Comparison of ENCODE assay signal across 9 mouse cellular contexts in genomic region chr10:83645716-83645990, GRCm38 (mm10). TPM values are rescaled to one million over a fixed set of nuclear protein-coding genes. Genes with fewer than 3 reads are reported as not detected.
DNase-seq lines count a peak whose midpoint lies in the region; ATAC-seq and TF ChIP-seq lines count a peak whose summit lies in the region.
"Had no signal": no experiment of that assay in that cellular context is flagged by ENCODE, and none has a peak within 500 bp of the region (broad histone marks: within the 10 kb centered on the region; RNA-seq: fewer than 3 reads in every experiment).

No protein-coding gene starts in this region.

- no peaks in the 10 kb centered on the region for H3K9me3 ChIP-seq in heart, embryonic 12.5 days (replicated peaks)
- no peaks in the 10 kb centered on the region for H3K9me3 ChIP-seq in lung, embryonic 14.5 days (ENCODE audit: low read depth, low read length)
- H3K9me3 ChIP-seq in intestine, embryonic 16.5 days (ENCODE audit: control insufficient read depth, low read length): no peaks in the 10 kb centered on the region
- H3K9me3 ChIP-seq: hindbrain, embryonic 15.5 days had no signal

- H3K4me3 ChIP-seq in heart, embryonic 12.5 days: no peak overlapping the region
- H3K4me3 ChIP-seq in lung, embryonic 14.5 days (ENCODE audit: low read depth, low read length): no peak overlapping the region
- no peak overlapping the region for H3K4me3 ChIP-seq in lung, adult 2 months (replicated peaks; ENCODE audit: extremely low read depth, low read depth, low read length)
- no peak overlapping the region for H3K4me3 ChIP-seq in intestine, embryonic 16.5 days (ENCODE audit: low read length)
- no peak overlapping the region for H3K4me3 ChIP-seq in small intestine, adult 2 months (ENCODE audit: low read depth, low read length)
- H3K4me3 ChIP-seq: hindbrain, embryonic 15.5 days had no signal

- peaks cover 52% of the 10 kb centered on the region for H3K4me1 ChIP-seq in heart, embryonic 12.5 days (replicated peaks)
- peaks cover 6% of the 10 kb centered on the region; the same call in 1 of the 2 replicates for H3K4me1 ChIP-seq in lung, embryonic 14.5 days (ENCODE audit: insufficient read depth)
- H3K4me1 ChIP-seq in lung, adult 2 months (ENCODE audit: control insufficient read depth, insufficient read depth, low read length): peaks cover 26% of the 10 kb centered on the region
- H3K4me1 ChIP-seq in intestine, embryonic 16.5 days (ENCODE audit: control insufficient read depth, insufficient read depth, low read length): peaks cover 19% of the 10 kb centered on the region
- peaks cover 16% of the 10 kb centered on the region; the same call in 1 of the 2 replicates for H3K4me1 ChIP-seq in small intestine, adult 2 months (ENCODE audit: control insufficient read depth, insufficient read depth, insufficient read length, low read length)

- H3K27me3 ChIP-seq in heart, embryonic 12.5 days (replicated peaks): no peaks in the 10 kb centered on the region
- no peaks in the 10 kb centered on the region for H3K27me3 ChIP-seq in lung, embryonic 14.5 days (ENCODE audit: insufficient read depth, low read length)
- no peaks in the 10 kb centered on the region for H3K27me3 ChIP-seq in intestine, embryonic 16.5 days (replicated peaks; ENCODE audit: control insufficient read depth, insufficient read depth, low read length)
- no peaks in the 10 kb centered on the region for H3K27me3 ChIP-seq in small intestine, adult 2 months (ENCODE audit: control insufficient read depth, insufficient read depth, low read length)
- H3K27me3 ChIP-seq: hindbrain, embryonic 15.5 days had no signal

- 85% methylated on average over 3 of the region's 3 CpGs for WGBS in heart, embryonic 12.5 days
- WGBS in lung, embryonic 14.5 days: 79% methylated on average over 3 of the region's 3 CpGs
- WGBS in lung, adult 2 months: 82% methylated on average over 3 of the region's 3 CpGs
- 84% methylated on average over 3 of the region's 3 CpGs for WGBS in intestine, embryonic 16.5 days
- 83% methylated on average over 3 of the region's 3 CpGs for WGBS in small intestine, adult 2 months

- DNase-seq in heart, postnatal 4 days: no peak
- DNase-seq in lung, embryonic 14.5 days: no peak
- no peak for DNase-seq in lung, adult 2 months
- DNase-seq in kidney, adult 18-20 months: no peak
- DNase-seq: spleen, adult 18-20 months had no signal

- no peak for TF ChIP-seq CTCF in lung, embryonic 14.5 days (IDR thresholded peaks at IDR 0.05; ENCODE audit: low read depth)
- TF ChIP-seq CTCF in lung, adult 2 months (IDR thresholded peaks at IDR 0.05; ENCODE audit: insufficient read depth, low read length): no peak
- TF ChIP-seq CTCF in small intestine, adult 2 months (IDR thresholded peaks at IDR 0.05; ENCODE audit: extremely low read depth, insufficient read length, insufficient replicate concordance, low read depth, low read length): no peak

- peak overlapping the region; percentile 75 for H3K27ac ChIP-seq in heart, embryonic 12.5 days (ENCODE audit: poor library complexity, severe bottlenecking)
- H3K27ac ChIP-seq in lung, embryonic 14.5 days (ENCODE audit: low read depth): 0 out of 2 replicates have a peak overlapping the region, but pooled peaks have one; percentile 40
- H3K27ac ChIP-seq in intestine, embryonic 16.5 days (ENCODE audit: low read length): peak overlapping the region; percentile 83
- peak overlapping the region; percentile 72 for H3K27ac ChIP-seq in small intestine, adult 2 months (ENCODE audit: insufficient read depth, low read depth, low read length)

- H3K4me2 ChIP-seq in heart, embryonic 12.5 days: peak overlapping the region; percentile 55
- H3K4me2 ChIP-seq in lung, embryonic 14.5 days: no peak overlapping the region
- peak overlapping the region; percentile 21; the same call in 1 of the 2 replicates for H3K4me2 ChIP-seq in intestine, embryonic 16.5 days (ENCODE audit: low read depth, low read length)

- H3K9ac ChIP-seq in heart, embryonic 12.5 days: peak overlapping the region; percentile 53; the same call in 1 of the 2 replicates
- no peak overlapping the region for H3K9ac ChIP-seq in lung, embryonic 14.5 days
- peak overlapping the region; percentile 43; the same call in 1 of the 2 replicates for H3K9ac ChIP-seq in intestine, embryonic 16.5 days (ENCODE audit: low read depth, low read length)
- H3K9ac ChIP-seq: hindbrain, embryonic 15.5 days had no signal

- H3K36me3 ChIP-seq in heart, embryonic 12.5 days: no peaks in the 10 kb centered on the region; the same call in 1 of the 2 replicates
- no peaks in the 10 kb centered on the region for H3K36me3 ChIP-seq in lung, embryonic 14.5 days (ENCODE audit: insufficient read depth)
- H3K36me3 ChIP-seq in intestine, embryonic 16.5 days (ENCODE audit: control insufficient read depth, insufficient read depth, low read length): no peaks in the 10 kb centered on the region
- no peaks in the 10 kb centered on the region for H3K36me3 ChIP-seq in small intestine, adult 2 months (ENCODE audit: control insufficient read depth, insufficient read depth, low read length)
- H3K36me3 ChIP-seq: hindbrain, embryonic 15.5 days had no signal

- ATAC-seq in heart, embryonic 12.5 days (ENCODE audit: insufficient number of reproducible peaks, low FRiP score): no peak
- no peak for ATAC-seq in lung, embryonic 14.5 days (ENCODE audit: insufficient read depth)
- no peak for ATAC-seq in intestine, embryonic 16.5 days

- TF ChIP-seq POLR2A in lung, adult 2 months (IDR thresholded peaks at IDR 0.05; ENCODE audit: borderline replicate concordance, extremely low read depth, low read depth, low read length): no peak
- TF ChIP-seq POLR2A in small intestine, adult 2 months (IDR thresholded peaks at IDR 0.05; ENCODE audit: low read depth, low read length): no peak

RNA-seq across cellular contexts. Expression of gene Appl2, which starts 2.9 kb away (rescaled TPM):
- 29.8 and 35.9 TPM in 2 replicates for polyA plus RNA-seq in heart, embryonic 12.5 days (2016; fragmentation: Nextera tagmentation; extraction: Ambion mirVana)
- total RNA-seq in heart, postnatal 4 days (2021): 10 to 100 TPM; 31.6 to 35.5 TPM
- 33.5 and 35.7 TPM in 2 replicates for polyA plus RNA-seq in lung, embryonic 14.5 days (2014; fragmentation: Nextera tagmentation; extraction: Ambion mirVana)
- 34.8 and 39.1 TPM in 2 replicates for polyA plus RNA-seq in lung, adult 2 months (2012; rRNA removed)
- polyA plus RNA-seq in intestine, embryonic 16.5 days (2015; fragmentation: Nextera tagmentation; extraction: Ambion mirVana): 50.4 and 53.0 TPM in 2 replicates
- 12.3 and 33.9 TPM in 2 replicates for polyA plus RNA-seq in small intestine, adult 2 months (2012; rRNA removed)
